Comparison of ENCODE assay signal across 19 mouse cellular contexts in the genomic region with DNA sequence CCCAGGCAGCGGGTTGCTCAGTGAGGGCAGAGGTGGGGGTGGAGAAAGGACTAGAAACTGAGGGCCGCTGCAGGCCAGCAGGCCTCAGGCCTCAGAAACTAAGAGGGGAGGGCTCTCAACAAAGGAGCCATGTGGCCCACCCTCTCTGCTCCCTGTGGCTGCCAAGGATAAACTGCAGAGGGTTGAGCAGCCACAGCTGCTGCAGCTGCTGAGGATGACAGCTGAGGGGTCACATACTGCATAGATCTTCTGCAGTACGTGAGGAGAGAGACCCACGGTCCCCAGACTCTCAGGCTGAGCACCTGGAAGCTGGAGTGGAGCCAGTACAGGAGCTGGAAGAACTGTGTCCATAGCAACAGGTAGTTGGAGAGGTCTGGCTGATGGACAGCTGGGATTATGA. TPM values are rescaled to one million over a fixed set of nuclear protein-coding genes. Genes with fewer than 3 reads are reported as not detected.
DNase-seq lines count a peak whose midpoint lies in the region; ATAC-seq lines count a peak whose summit lies in the region.
"Had no signal": no experiment of that assay in that cellular context is flagged by ENCODE, and none has a peak within 500 bp of the region (broad histone marks: within the 10 kb centered on the region; RNA-seq: fewer than 3 reads in every experiment).

No protein-coding gene starts in this region.

- whole genome bisulfite sequencing in kidney, embryonic 14.5 days, result 35% methylated on average over 4 of the region's 4 CpGs
- 82% methylated on average over 4 of the region's 4 CpGs for WGBS in midbrain, embryonic 10.5 days
- WGBS in midbrain, embryonic 14.5 days, result 65% methylated on average over 4 of the region's 4 CpGs
- 75% methylated on average over 4 of the region's 4 CpGs for WGBS in limb, embryonic 10.5 days
- WGBS in stomach, embryonic 16.5 days, result 44% methylated on average over 4 of the region's 4 CpGs

- peak; percentile 61; the same call in 1 of the 2 replicates for ATAC-seq in kidney, embryonic 14.5 days (ENCODE audit: low FRiP score, low TSS enrichment)
- no peak for ATAC-seq in midbrain, embryonic 14.5 days (ENCODE audit: low FRiP score, low TSS enrichment)
- ATAC-seq in stomach, embryonic 16.5 days (ENCODE audit: insufficient read depth, low FRiP score), result peak; percentile 85
- ATAC-seq: CD4-positive, CD25-positive, alpha-beta regulatory T cell, adult 4 months; forebrain, embryonic 14.5 days; midbrain, embryonic 15.5 days had no signal

- no peaks in the 10 kb centered on the region for H3K9me3 ChIP-seq in kidney, embryonic 14.5 days (ENCODE audit: control insufficient read depth, low read length)
- H3K9me3 ChIP-seq in midbrain, embryonic 10.5 days (replicated peaks), result no peaks in the 10 kb centered on the region
- H3K9me3 ChIP-seq in midbrain, embryonic 14.5 days (ENCODE audit: control insufficient read depth, low read length), result no peaks in the 10 kb centered on the region
- no peaks in the 10 kb centered on the region for H3K9me3 ChIP-seq in limb, embryonic 10.5 days (replicated peaks)
- no peaks in the 10 kb centered on the region for H3K9me3 ChIP-seq in stomach, embryonic 16.5 days (replicated peaks; ENCODE audit: control insufficient read depth, low read length)
- H3K9me3 ChIP-seq: hindbrain, embryonic 10.5 days; midbrain, embryonic 15.5 days; neural tube, embryonic 12.5 days had no signal

- H3K4me3 ChIP-seq in kidney, embryonic 14.5 days (ENCODE audit: low read length), result no peak overlapping the region
- H3K4me3 ChIP-seq in midbrain, embryonic 10.5 days, result no peak overlapping the region
- H3K4me3 ChIP-seq in midbrain, embryonic 14.5 days (replicated peaks; ENCODE audit: low read depth, low read length), result no peak overlapping the region
- no peak overlapping the region for H3K4me3 ChIP-seq in limb, embryonic 10.5 days
- no peak overlapping the region for H3K4me3 ChIP-seq in stomach, embryonic 16.5 days (replicated peaks; ENCODE audit: low read length)
- H3K4me3 ChIP-seq: hindbrain, embryonic 10.5 days; midbrain, embryonic 15.5 days; neural tube, embryonic 12.5 days had no signal

- no peaks in the 10 kb centered on the region for H3K36me3 ChIP-seq in kidney, embryonic 14.5 days (ENCODE audit: control insufficient read depth, insufficient read depth, low read length)
- no peaks in the 10 kb centered on the region for H3K36me3 ChIP-seq in midbrain, embryonic 10.5 days
- no peaks in the 10 kb centered on the region for H3K36me3 ChIP-seq in midbrain, embryonic 14.5 days (ENCODE audit: control insufficient read depth, insufficient read depth, low read length)
- H3K36me3 ChIP-seq in limb, embryonic 10.5 days, result no peaks in the 10 kb centered on the region
- H3K36me3 ChIP-seq in stomach, embryonic 16.5 days (ENCODE audit: control insufficient read depth, insufficient read depth, low read length), result no peaks in the 10 kb centered on the region
- H3K36me3 ChIP-seq: hindbrain, embryonic 10.5 days; midbrain, embryonic 15.5 days; neural tube, embryonic 12.5 days had no signal

- H3K27me3 ChIP-seq in kidney, embryonic 14.5 days (ENCODE audit: control insufficient read depth, insufficient read depth, low read length), result no peaks in the 10 kb centered on the region
- H3K27me3 ChIP-seq in midbrain, embryonic 10.5 days (ENCODE audit: low read depth, poor library complexity, severe bottlenecking), result peaks cover 8% of the 10 kb centered on the region
- H3K27me3 ChIP-seq in midbrain, embryonic 14.5 days (ENCODE audit: control insufficient read depth, insufficient read depth, low read length), result no peaks in the 10 kb centered on the region
- H3K27me3 ChIP-seq in limb, embryonic 10.5 days (ENCODE audit: low read depth, poor library complexity, severe bottlenecking), result no peaks in the 10 kb centered on the region
- H3K27me3 ChIP-seq in stomach, embryonic 16.5 days (ENCODE audit: control insufficient read depth, insufficient read depth, low read length), result no peaks in the 10 kb centered on the region
- H3K27me3 ChIP-seq: midbrain, embryonic 15.5 days; neural tube, embryonic 12.5 days had no signal

- H3K9ac ChIP-seq in kidney, embryonic 14.5 days (ENCODE audit: low read depth, low read length), result no peak overlapping the region
- no peak overlapping the region for H3K9ac ChIP-seq in midbrain, embryonic 14.5 days (replicated peaks; ENCODE audit: low read length)
- H3K9ac ChIP-seq in stomach, embryonic 16.5 days (ENCODE audit: low read length), result no peak overlapping the region
- H3K9ac ChIP-seq: midbrain, embryonic 15.5 days; neural tube, embryonic 12.5 days had no signal

- peaks cover 10% of the 10 kb centered on the region; the same call in 1 of the 2 replicates for H3K4me1 ChIP-seq in kidney, embryonic 14.5 days (ENCODE audit: control insufficient read depth, insufficient read depth, low read length)
- peaks cover 5% of the 10 kb centered on the region for H3K4me1 ChIP-seq in midbrain, embryonic 10.5 days
- no peaks in the 10 kb centered on the region for H3K4me1 ChIP-seq in midbrain, embryonic 14.5 days (ENCODE audit: control insufficient read depth, insufficient read depth, low read length)
- H3K4me1 ChIP-seq in limb, embryonic 10.5 days, result peaks cover 20% of the 10 kb centered on the region
- peaks cover 15% of the 10 kb centered on the region for H3K4me1 ChIP-seq in stomach, embryonic 16.5 days (ENCODE audit: control insufficient read depth, insufficient read depth, low read length)
- H3K4me1 ChIP-seq: midbrain, embryonic 15.5 days; neural tube, embryonic 12.5 days had no signal

- no peak for DNase-seq in kidney, adult 8-10 months
- no peak for DNase-seq in midbrain, embryonic 10.5 days (ENCODE audit: low spot score)
- no peak for DNase-seq in midbrain, embryonic 14.5 days
- DNase-seq in limb, embryonic 10.5 days (ENCODE audit: low spot score), result no peak
- no peak for DNase-seq in right cerebral cortex, adult 2 months (ENCODE audit: low spot score in 2 of 2)
- DNase-seq: cerebellum, adult 2 months; gastrocnemius, postnatal 14 days; kidney, postnatal 14 days; right cerebral cortex, postnatal 4 days; thymus, postnatal 14 days had no signal

- H3K27ac ChIP-seq in kidney, embryonic 14.5 days (ENCODE audit: low read depth, low read length), result no peak overlapping the region
- peak overlapping the region; percentile 28 for H3K27ac ChIP-seq in midbrain, embryonic 10.5 days (replicated peaks)
- no peak overlapping the region for H3K27ac ChIP-seq in midbrain, embryonic 14.5 days (replicated peaks; ENCODE audit: low read depth, low read length)
- H3K27ac ChIP-seq in limb, embryonic 10.5 days, result peak overlapping the region; percentile 42; the same call in 1 of the 2 replicates
- peak overlapping the region; percentile 38; the same call in 1 of the 2 replicates for H3K27ac ChIP-seq in stomach, embryonic 16.5 days (ENCODE audit: low read length)
- H3K27ac ChIP-seq: midbrain, embryonic 15.5 days; neural tube, embryonic 12.5 days had no signal

- no peak overlapping the region for H3K4me2 ChIP-seq in kidney, embryonic 14.5 days (replicated peaks; ENCODE audit: low read depth, low read length)
- H3K4me2 ChIP-seq in midbrain, embryonic 14.5 days (ENCODE audit: low read length), result no peak overlapping the region
- no peak overlapping the region for H3K4me2 ChIP-seq in stomach, embryonic 16.5 days (ENCODE audit: low read depth, low read length)
- H3K4me2 ChIP-seq: heart, embryonic 11.5 days; liver, embryonic 11.5 days; midbrain, embryonic 15.5 days; neural tube, embryonic 12.5 days had no signal

RNA-seq across cellular contexts. Expression of gene Ankrd9, which starts 5.8 kb away (rescaled TPM):
- 11.0 and 12.4 TPM in 2 replicates for polyA plus RNA-seq in kidney, embryonic 14.5 days (2014; fragmentation: Nextera tagmentation; extraction: Ambion mirVana)
- polyA plus RNA-seq in midbrain, embryonic 10.5 days (2016; fragmentation: Nextera tagmentation; extraction: Ambion mirVana), result 16.5 and 19.4 TPM in 2 replicates
- 6.7 and 7.4 TPM in 2 replicates for polyA plus RNA-seq in midbrain, embryonic 14.5 days (2014; fragmentation: Nextera tagmentation; extraction: Ambion mirVana)
- polyA plus RNA-seq in limb, embryonic 10.5 days (2016; fragmentation: Nextera tagmentation; extraction: Ambion mirVana), result 15.2 and 17.2 TPM in 2 replicates
- 17.4 and 18.5 TPM in 2 replicates for polyA plus RNA-seq in stomach, embryonic 16.5 days (2015; fragmentation: Nextera tagmentation; extraction: Ambion mirVana)

RNA-seq across cellular contexts. Expression of gene Rcor1, which starts 54.6 kb away (rescaled TPM):
- polyA plus RNA-seq in kidney, embryonic 14.5 days (2014; fragmentation: Nextera tagmentation; extraction: Ambion mirVana), result 15.9 and 17.4 TPM in 2 replicates
- 5.9 and 6.0 TPM in 2 replicates for polyA plus RNA-seq in midbrain, embryonic 10.5 days (2016; fragmentation: Nextera tagmentation; extraction: Ambion mirVana)
- 6.6 and 7.6 TPM in 2 replicates for polyA plus RNA-seq in midbrain, embryonic 14.5 days (2014; fragmentation: Nextera tagmentation; extraction: Ambion mirVana)
- 7.9 and 9.1 TPM in 2 replicates for polyA plus RNA-seq in limb, embryonic 10.5 days (2016; fragmentation: Nextera tagmentation; extraction: Ambion mirVana)
- 9.5 and 10.9 TPM in 2 replicates for polyA plus RNA-seq in stomach, embryonic 16.5 days (2015; fragmentation: Nextera tagmentation; extraction: Ambion mirVana)

Comparison
In these comparisons a context has a peak if more than half of its experiments do, and no peak if none do; other contexts are left out.
1. H3K27ac ChIP-seq: peak in midbrain, embryonic 10.5 days (single experiment), limb, embryonic 10.5 days (single experiment) and stomach, embryonic 16.5 days (single experiment); none in kidney, embryonic 14.5 days (single experiment) and midbrain, embryonic 14.5 days (single experiment).